Mouse (Mus musculus) hematopoietic multipotent progenitor cell, adult 10-12 weeks (in vitro differentiated cells): Measurements from ENCODE around the gene Rsph1. TPM values are rescaled to one million over a fixed set of nuclear protein-coding genes. Genes with fewer than 3 reads are reported as not detected.

Experiments
- polyA plus RNA-seq: library from polyadenylated mRNA; stranded (reverse); fragments of >175 nt; gene quantifications from 2 replicates; pipeline ENCODE4 v1.2.3, GENCODE M21; 2012; ENCODE audit warnings: low replicate concordance

Rsph1 gene
- polyA plus RNA-seq, result 1.0 and 2.1 TPM in 2 replicates

DNA sequence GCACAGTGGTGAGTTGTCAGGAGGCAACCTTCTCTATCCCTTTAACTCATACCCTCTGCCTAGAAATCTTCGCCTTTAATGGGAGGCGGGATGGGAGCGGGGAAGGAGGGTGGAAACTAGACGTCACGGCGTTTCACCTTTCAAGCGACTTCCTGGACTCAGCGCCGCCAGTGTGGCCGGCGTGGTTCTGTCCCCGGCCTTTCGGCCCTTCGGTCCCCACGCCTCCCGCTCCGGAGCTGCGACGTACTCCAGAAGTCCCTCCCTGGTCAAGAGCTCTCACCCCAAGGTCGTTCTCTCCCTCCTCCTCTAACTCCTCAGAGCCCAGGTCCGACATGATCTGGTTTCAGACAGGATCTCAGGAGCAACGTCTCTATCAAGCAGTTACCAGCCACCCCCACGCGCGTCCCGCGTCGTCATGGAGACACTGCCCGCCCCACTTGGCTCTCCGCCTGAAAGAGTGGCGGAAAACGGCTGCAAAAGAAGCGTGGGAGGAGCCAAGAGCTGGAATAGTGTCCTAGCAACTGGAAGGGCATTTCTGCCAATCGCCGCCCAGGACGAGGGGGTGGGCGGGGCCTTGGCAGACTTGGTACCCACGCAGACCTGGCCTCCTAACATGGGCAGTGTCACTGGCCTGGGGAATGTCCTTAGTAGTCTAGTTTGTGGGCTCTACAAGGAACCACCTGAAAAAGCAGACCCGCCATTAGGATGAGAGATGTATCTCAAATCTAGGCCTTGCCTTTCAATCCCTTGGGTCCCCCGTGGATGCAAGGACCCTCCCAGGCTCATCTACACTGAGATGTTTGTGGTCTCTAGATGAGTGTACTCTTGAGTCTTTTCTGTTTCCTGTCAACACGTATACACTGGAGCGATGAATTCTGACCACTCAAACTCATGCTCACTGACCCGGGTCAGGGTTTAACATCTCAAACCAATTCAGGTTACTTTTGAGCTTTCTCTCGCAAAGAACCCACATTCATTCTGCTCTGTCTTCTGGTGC is at the start of gene Rsph1:
TSS of gene Rsph1 (minus strand) at position 462 of the 997 bp plus-strand sequence.

DNA sequence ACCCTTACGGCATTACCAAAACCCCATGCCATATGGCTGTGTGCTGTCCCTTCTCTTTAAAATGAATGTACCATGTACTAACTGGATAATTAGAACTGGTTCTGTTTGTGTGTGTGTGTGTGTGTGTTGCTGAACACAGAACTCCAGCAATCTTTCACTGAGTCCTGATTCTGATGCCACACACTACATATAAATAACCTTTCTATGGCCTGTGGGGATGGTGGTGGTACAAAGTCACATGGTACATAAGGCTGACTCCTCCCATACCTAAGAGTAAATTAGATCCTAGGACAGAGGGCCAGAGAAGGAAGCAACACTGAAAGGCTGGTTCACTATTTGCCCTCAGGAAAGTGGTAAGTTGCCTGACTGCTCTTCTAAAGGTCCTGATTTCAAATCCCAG is 9.3 kb upstream of the Rsph1 start, which contains the start of gene Slc37a1:
TSS of gene Slc37a1 (plus strand) at position 301 of the 400 bp plus-strand sequence.

DNA sequence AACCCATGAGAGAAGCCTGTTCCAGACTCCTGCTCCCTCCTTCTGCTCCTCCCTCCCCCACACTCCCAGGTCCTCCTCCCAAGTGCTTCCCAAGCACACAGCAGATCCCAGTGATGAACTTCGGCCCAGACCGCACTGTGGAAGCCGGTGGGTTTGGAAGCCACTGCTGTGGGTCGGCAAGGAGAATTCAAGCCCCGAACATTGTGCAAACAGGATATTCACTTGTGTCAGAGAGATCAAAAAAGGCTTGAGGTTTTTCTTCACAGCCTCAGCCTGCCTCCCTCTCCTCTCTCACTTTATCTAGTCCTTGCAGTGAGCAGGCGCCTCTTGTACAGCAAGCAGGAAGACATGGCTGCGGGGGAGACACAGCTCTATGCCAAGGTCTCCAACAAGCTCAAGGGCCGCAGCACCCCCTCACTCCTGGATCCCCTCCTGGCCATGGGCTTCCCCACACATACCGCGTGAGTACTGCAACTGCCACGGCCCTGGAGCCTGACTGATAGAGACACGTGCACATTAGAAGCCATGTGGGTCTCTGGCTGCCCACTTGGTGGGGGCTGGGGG is 69.3 kb downstream of the Rsph1 start, which contains the start of gene Ubash3a:
TSS of gene Ubash3a (plus strand) at position 103 of the 564 bp plus-strand sequence.

Other genes starting within 250 kb of the Rsph1 start
- 33.3 and 39.5 TPM in 2 replicates for gene Abcg1, start 219.7 kb downstream of the Rsph1 start, polyA plus RNA-seq
- 0.39 TPM in 1 of 2 replicates, not detected in the other for gene Tff3, start 147.7 kb downstream of the Rsph1 start, polyA plus RNA-seq
- gene Tff2, start 133.1 kb downstream of the Rsph1 start, polyA plus RNA-seq, result not detected in 2 replicates
- gene Tff1, start 112.1 kb downstream of the Rsph1 start, polyA plus RNA-seq, result not detected in 2 replicates
- gene Tmprss3, start 78.4 kb downstream of the Rsph1 start, polyA plus RNA-seq, result 0.07 and 0.10 TPM in 2 replicates
- 21.7 and 25.0 TPM in 2 replicates for gene Ubash3a, start 69.5 kb downstream of the Rsph1 start, polyA plus RNA-seq
- 13.0 TPM in 2 replicates for gene Slc37a1, start 9.4 kb upstream of the Rsph1 start, polyA plus RNA-seq
- 0.33 TPM in 1 of 2 replicates, not detected in the other for gene Pde9a, start 108.8 kb upstream of the Rsph1 start, polyA plus RNA-seq
- gene Wdr4, start 242.6 kb upstream of the Rsph1 start, polyA plus RNA-seq, result 16.9 and 18.2 TPM in 2 replicates
- 71.5 and 113 TPM in 2 replicates for gene Ndufv3, start 242.7 kb upstream of the Rsph1 start, polyA plus RNA-seq